Mouse (Mus musculus): ENCODE measurements at regions not wholly inside any gene's neighbourhood (a gene's known extent, or its start where the extent isn't known, plus 50 kb on each side); places are given as distances from the start of the nearest gene placed in this dataset.
"Not testable (repeated sequence)": the region's sequence is repeated elsewhere in the genome, so short reads cannot be mapped to it uniquely, and the experiment has no call there.

GRCm38 (mm10) chr14:53343849-53344248 is 848.3 kb upstream of the Olfr1507 start:
- DNase-seq (ENCODE audit: low spot score in 2 of 2) = not testable (repeated sequence)

GRCm38 (mm10) chr14:53339167-53339566 is 843.6 kb upstream of the Olfr1507 start:
- DNase-seq (ENCODE audit: low spot score in 2 of 2) = not testable (repeated sequence)

- not testable (repeated sequence) for DNase-seq (ENCODE audit: low spot score in 2 of 2)
These were observed 841.9 kb upstream of the Olfr1507 start for GRCm38 (mm10) chr14:53337446-53337845.

- not testable (repeated sequence) for DNase-seq (ENCODE audit: low spot score in 2 of 2)
These were observed 841.2 kb upstream of the Olfr1507 start for GRCm38 (mm10) chr14:53336705-53337104.

GRCm38 (mm10) chr14:53334451-53334850 is 838.9 kb upstream of the Olfr1507 start:
- DNase-seq (ENCODE audit: low spot score in 2 of 2) = not testable (repeated sequence)

- not testable (repeated sequence) for DNase-seq (ENCODE audit: low spot score in 2 of 2)
These were observed 835.6 kb upstream of the Olfr1507 start for GRCm38 (mm10) chr14:53331153-53331552.

GRCm38 (mm10) chr14:53324367-53324766 is 828.8 kb upstream of the Olfr1507 start:
- DNase-seq (ENCODE audit: low spot score in 2 of 2) = not testable (repeated sequence)

GRCm38 (mm10) chr14:53318512-53319309 is 823.2 kb upstream of the Olfr1507 start:
- DNase-seq (ENCODE audit: low spot score in 2 of 2) = not testable (repeated sequence)

- peak in 1 of 2 experiments; percentile 0 for DNase-seq (ENCODE audit: low spot score in 2 of 2)
These were observed 816.9 kb upstream of the Olfr1507 start for GRCm38 (mm10) chr14:53312490-53312889.

- not testable (repeated sequence) for DNase-seq (ENCODE audit: low spot score in 2 of 2)
These were observed 807.6 kb upstream of the Olfr1507 start for GRCm38 (mm10) chr14:53303179-53303578.

GRCm38 (mm10) chr14:53302491-53302829 is 806.9 kb upstream of the Olfr1507 start:
- DNase-seq (ENCODE audit: low spot score in 2 of 2) = not testable (repeated sequence)

- DNase-seq (ENCODE audit: low spot score in 2 of 2) = not testable (repeated sequence)
These were observed 806.4 kb upstream of the Olfr1507 start for GRCm38 (mm10) chr14:53301722-53302490.

GRCm38 (mm10) chr14:53301110-53301509 is 805.6 kb upstream of the Olfr1507 start:
- DNase-seq (ENCODE audit: low spot score in 2 of 2) = not testable (repeated sequence)

GRCm38 (mm10) chr14:53299735-53300134 is 804.2 kb upstream of the Olfr1507 start:
- not testable (repeated sequence) for DNase-seq (ENCODE audit: low spot score in 2 of 2)

- DNase-seq (ENCODE audit: low spot score in 2 of 2) = not testable (repeated sequence)
These were observed 788.0 kb upstream of the Olfr1507 start for GRCm38 (mm10) chr14:53283350-53284141.

GRCm38 (mm10) chr14:53273218-53273617 is 777.7 kb upstream of the Olfr1507 start:
- not testable (repeated sequence) for DNase-seq (ENCODE audit: low spot score in 2 of 2)

- DNase-seq (ENCODE audit: low spot score in 2 of 2) = not testable (repeated sequence)
These were observed 772.1 kb upstream of the Olfr1507 start for GRCm38 (mm10) chr14:53267693-53268092.

GRCm38 (mm10) chr14:53255962-53256361 is 760.4 kb upstream of the Olfr1507 start:
- not testable (repeated sequence) for DNase-seq (ENCODE audit: low spot score in 2 of 2)

GRCm38 (mm10) chr14:53253470-53253869 is 757.9 kb upstream of the Olfr1507 start:
- DNase-seq (ENCODE audit: low spot score in 2 of 2) = not testable (repeated sequence)

GRCm38 (mm10) chr14:53231142-53231541 is 735.6 kb upstream of the Olfr1507 start:
- DNase-seq (ENCODE audit: low spot score in 2 of 2) = not testable (repeated sequence)

GRCm38 (mm10) chr14:53224789-53225188 is 729.2 kb upstream of the Olfr1507 start:
- DNase-seq (ENCODE audit: low spot score in 2 of 2) = not testable (repeated sequence)

All from adrenal gland, postnatal 4 days (tissue).